Mouse (Mus musculus) small intestine, adult 2 months (tissue): Measurements from ENCODE around the gene 4930550C14Rik.

Source experiments
- CTCF ChIP-seq: fragments of 200-500 bp; IDR thresholded peaks from 2 replicates; pipeline ENCODE4 v1.5.1; 2012; ENCODE audit warnings: low read depth, mild to moderate bottlenecking, control low read depth, inconsistent platforms, low read length, moderate library complexity, mixed read lengths; ENCODE audit not compliant: insufficient replicate concordance, insufficient read length; ENCODE audit errors: extremely low read depth
- POLR2A ChIP-seq: fragments of 200-500 bp; IDR thresholded peaks from 2 replicates; pipeline ENCODE4 v1.6.1; 2012; ENCODE audit warnings: low read depth, mild to moderate bottlenecking, control low read depth, inconsistent platforms, low read length, moderate library complexity

- no peak for TF ChIP-seq POLR2A
- no peak for TF ChIP-seq CTCF
Observed at GRCm38 (mm10) chr9:53426726-53427125, 24.6 kb downstream of the 4930550C14Rik start.
